Mouse (Mus musculus): ENCODE measurements around the gene Tor3a. TPM values are rescaled to one million over a fixed set of nuclear protein-coding genes. Genes with fewer than 3 reads are reported as not detected.

Tor3a gene
- total RNA-seq (2023) = 10 to 100 TPM; 15.7 to 18.8 TPM

DNA sequence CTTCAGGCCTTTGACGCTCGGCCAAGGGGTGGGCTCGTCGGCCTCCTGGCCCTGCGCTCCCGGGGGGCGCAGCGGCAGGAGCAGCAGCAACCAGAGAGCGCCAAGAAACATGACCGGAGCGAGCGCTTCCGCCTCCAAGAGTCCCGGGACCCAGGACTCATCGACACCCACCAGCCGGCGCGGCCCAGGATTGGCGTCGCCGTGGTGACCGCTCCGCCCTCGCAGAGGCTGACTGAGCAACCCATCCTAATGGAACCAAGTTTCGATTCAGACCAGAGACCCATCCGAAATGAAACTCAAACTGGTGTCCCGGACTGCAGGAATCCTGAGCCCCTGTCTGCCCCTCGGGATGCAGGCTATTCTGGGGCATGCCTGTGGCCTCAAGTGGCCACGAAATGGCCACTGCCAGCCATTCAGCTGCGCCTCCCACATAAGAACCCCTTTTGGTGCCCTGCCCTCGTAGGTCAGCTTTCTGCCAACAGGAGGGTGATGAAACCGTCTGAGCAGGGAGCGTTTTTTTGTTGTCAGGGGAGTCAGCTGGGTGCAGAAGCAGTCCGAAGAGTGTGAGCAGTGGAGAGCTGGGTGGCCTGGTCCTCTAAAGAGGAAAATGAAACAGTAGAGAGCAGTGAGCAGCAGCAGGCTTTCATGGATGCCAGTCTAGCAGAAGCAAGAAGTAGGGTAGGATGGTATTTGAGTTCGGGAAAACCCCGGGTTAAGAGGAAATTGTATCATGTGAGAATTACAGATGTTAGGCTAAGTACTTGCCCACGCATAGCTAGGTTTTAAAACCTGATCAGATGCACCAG is at the start of gene Tor3a:
Tor3a (minus strand) TSS at position 162 of the 806 bp plus-strand sequence.

DNA sequence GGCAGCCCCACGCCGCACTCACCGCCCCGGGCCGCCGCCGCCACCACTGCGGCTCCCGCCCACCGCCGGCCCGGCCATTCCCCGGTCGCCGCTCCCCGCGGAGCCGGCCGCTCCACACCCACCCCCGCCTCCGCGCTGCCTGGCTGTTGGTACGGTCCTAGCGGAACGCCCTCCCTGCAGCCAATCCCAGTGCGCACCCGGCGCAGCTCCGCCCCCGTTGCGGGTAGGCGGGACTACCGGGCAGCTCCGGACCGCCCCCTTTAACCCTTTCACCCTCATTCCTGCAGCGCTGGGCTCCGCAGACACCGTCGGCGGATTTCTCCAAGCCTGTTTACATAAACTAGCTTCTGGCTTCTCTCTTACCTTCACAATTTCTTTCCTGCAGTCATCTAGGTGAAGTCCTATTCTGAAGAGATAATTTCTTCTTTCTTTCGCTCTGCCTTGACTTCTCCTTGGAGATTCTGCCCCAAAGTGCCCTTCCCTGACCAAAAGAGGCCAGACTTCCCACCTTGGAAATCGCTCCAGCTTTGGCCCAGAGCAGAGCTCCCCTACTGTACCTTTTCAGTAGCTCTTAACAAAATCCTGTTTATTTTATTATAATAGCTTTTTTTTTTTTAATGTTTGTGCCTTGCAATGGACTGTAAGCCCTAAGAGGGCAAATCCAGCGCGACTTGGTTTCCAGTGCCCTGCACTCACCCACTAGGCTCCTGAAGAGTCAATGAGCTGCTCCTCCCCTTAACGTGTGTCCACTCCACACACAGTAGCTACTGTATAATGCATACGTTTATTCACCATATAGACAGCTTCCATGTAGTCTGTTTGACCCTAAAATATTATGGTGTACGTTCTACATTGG is 45.0 kb upstream of the Tor3a start, which contains the start of gene Fam20b:
Fam20b (minus strand) TSS at position 137 of the 856 bp plus-strand sequence.

Other genes with a start within 250 kb of the Tor3a start
- 100 to 1,000 TPM; 152 to 173 TPM for gene Soat1, start 200.0 kb downstream of the Tor3a start, total RNA-seq (2023)
- gene Gm10031, start 150.3 kb downstream of the Tor3a start, total RNA-seq (2023) = 10 to 100 TPM; 22.5 to 24.9 TPM
- gene Abl2, start 115.6 kb downstream of the Tor3a start, total RNA-seq (2023) = 10 to 100 TPM; 11.5 to 14.0 TPM
- 10 to 100 TPM; 20.3 to 20.9 TPM for gene Fam20b, start 44.7 kb upstream of the Tor3a start, total RNA-seq (2023)
- not detected for gene Angptl1, start 164.2 kb upstream of the Tor3a start, total RNA-seq (2023)